In the genomic region with DNA sequence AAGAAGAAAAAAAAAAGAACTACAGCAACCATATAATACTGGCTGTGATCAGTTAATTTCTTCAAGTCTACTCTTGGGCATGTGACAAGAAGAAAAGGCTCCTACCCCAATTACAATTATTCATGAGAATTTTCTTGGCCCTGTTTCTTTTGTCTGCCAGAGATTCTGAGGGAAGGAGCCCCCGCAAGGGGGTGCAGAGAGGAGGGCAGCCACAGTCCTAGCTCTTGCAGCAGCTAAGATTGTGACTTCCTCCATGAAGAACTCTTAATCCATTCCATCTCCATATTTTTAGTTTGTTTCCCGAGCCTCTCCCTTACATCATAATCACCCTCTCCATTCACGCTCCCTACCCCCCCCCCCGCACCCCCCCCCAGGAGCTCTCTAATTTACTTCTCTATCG, we compare ENCODE assay signal across 11 mouse cellular contexts. TPM values are rescaled to one million over a fixed set of nuclear protein-coding genes. Genes with fewer than 3 reads are reported as not detected.
DNase-seq lines count a peak whose midpoint lies in the region; ATAC-seq and TF ChIP-seq lines count a peak whose summit lies in the region.
"Had no signal": no experiment of that assay in that cellular context is flagged by ENCODE, and none has a peak within 500 bp of the region (broad histone marks: within the 10 kb centered on the region; RNA-seq: fewer than 3 reads in every experiment).

No protein-coding gene starts in this region.

- peak; percentile 81 for ATAC-seq in forebrain, embryonic 14.5 days
- peak; percentile 59 for ATAC-seq in hindbrain, embryonic 16.5 days
- peak; percentile 63 for ATAC-seq in midbrain, embryonic 15.5 days (replicated peaks)

- H3K4me1 ChIP-seq in cerebellum, adult 2 months (ENCODE audit: control insufficient read depth, insufficient read depth, low read length), result no peaks in the 10 kb centered on the region
- H3K4me1 ChIP-seq in forebrain, embryonic 14.5 days (ENCODE audit: control insufficient read depth, insufficient read depth, low read length), result peaks cover 16% of the 10 kb centered on the region
- peaks cover 22% of the 10 kb centered on the region for H3K4me1 ChIP-seq in hindbrain, embryonic 16.5 days (ENCODE audit: control insufficient read depth, insufficient read depth, low read depth, low read length)
- peaks cover 32% of the 10 kb centered on the region for H3K4me1 ChIP-seq in midbrain, embryonic 15.5 days

- TF ChIP-seq CTCF in cerebellum, adult 2 months (IDR thresholded peaks at IDR 0.05; ENCODE audit: borderline replicate concordance, insufficient read depth, low read depth, low read length), result no peak

- no peaks in the 10 kb centered on the region for H3K9me3 ChIP-seq in forebrain, embryonic 14.5 days (replicated peaks; ENCODE audit: control insufficient read depth, low read length)
- H3K9me3 ChIP-seq in hindbrain, embryonic 16.5 days (ENCODE audit: control insufficient read depth, low read length), result no peaks in the 10 kb centered on the region
- H3K9me3 ChIP-seq in midbrain, embryonic 15.5 days, result no peaks in the 10 kb centered on the region

- H3K4me2 ChIP-seq in forebrain, embryonic 14.5 days (ENCODE audit: low read length), result peak overlapping the region; percentile 49
- peak overlapping the region; percentile 45 for H3K4me2 ChIP-seq in hindbrain, embryonic 16.5 days (ENCODE audit: low read length)
- H3K4me2 ChIP-seq in midbrain, embryonic 15.5 days, result peak overlapping the region; percentile 36

- H3K4me3 ChIP-seq in cerebellum, adult 2 months (replicated peaks; ENCODE audit: insufficient read depth, low read depth, low read length), result peak overlapping the region; percentile 40
- H3K4me3 ChIP-seq in forebrain, embryonic 14.5 days (ENCODE audit: low read depth, low read length), result no peak overlapping the region
- no peak overlapping the region for H3K4me3 ChIP-seq in hindbrain, embryonic 16.5 days (ENCODE audit: low read length)
- H3K4me3 ChIP-seq in midbrain, embryonic 15.5 days, result no peak overlapping the region
- H3K4me3 ChIP-seq: myocyte had no signal

- H3K36me3 ChIP-seq in forebrain, embryonic 14.5 days (ENCODE audit: control insufficient read depth, insufficient read depth, low read length), result no peaks in the 10 kb centered on the region; the same call in 1 of the 2 replicates
- H3K36me3 ChIP-seq in hindbrain, embryonic 16.5 days (ENCODE audit: control insufficient read depth, insufficient read depth, low read length), result peaks cover 3% of the 10 kb centered on the region; the same call in 1 of the 2 replicates
- no peaks in the 10 kb centered on the region for H3K36me3 ChIP-seq in midbrain, embryonic 15.5 days (replicated peaks)

- TF ChIP-seq POLR2A in cerebellum, adult 2 months (IDR thresholded peaks at IDR 0.05; ENCODE audit: borderline replicate concordance, insufficient read depth, low read length), result no peak

- WGBS in cerebellum, adult 2 months, result 10% methylated on average over 5 of the region's 5 CpGs
- 5% methylated on average over 4 of the region's 5 CpGs for WGBS in forebrain, embryonic 14.5 days
- 18% methylated on average over 5 of the region's 5 CpGs for WGBS in hindbrain, embryonic 16.5 days
- WGBS in midbrain, embryonic 15.5 days, result 7% methylated on average over 3 of the region's 5 CpGs

- H3K27ac ChIP-seq in cerebellum, adult 2 months (ENCODE audit: insufficient read depth, low read length), result no peak overlapping the region
- peak overlapping the region; percentile 83 for H3K27ac ChIP-seq in forebrain, embryonic 14.5 days (ENCODE audit: low read depth, low read length)
- H3K27ac ChIP-seq in hindbrain, embryonic 16.5 days (ENCODE audit: low read depth, low read length), result peak overlapping the region; percentile 74
- peak overlapping the region; percentile 87 for H3K27ac ChIP-seq in midbrain, embryonic 15.5 days

- peak overlapping the region; percentile 26; the same call in 1 of the 2 replicates for H3K9ac ChIP-seq in forebrain, embryonic 14.5 days (ENCODE audit: low read length)
- peak overlapping the region; percentile 27; the same call in 1 of the 2 replicates for H3K9ac ChIP-seq in hindbrain, embryonic 16.5 days (ENCODE audit: low read depth, low read length)
- no peak overlapping the region; the same call in 1 of the 2 replicates for H3K9ac ChIP-seq in midbrain, embryonic 15.5 days

- no peak for DNase-seq in cerebellum, adult 2 months
- no peak for DNase-seq in cerebellum, postnatal 4 days (ENCODE audit: low spot score in 2 of 2)
- peak; percentile 84 for DNase-seq in forebrain, embryonic 14.5 days (ENCODE audit: low spot score)
- no peak for DNase-seq in ovary, adult 18-20 months (ENCODE audit: low spot score)
- no peak for DNase-seq in ovary, postnatal 36 days (ENCODE audit: low spot score)
- DNase-seq in kidney, adult 9 months, result no peak
- DNase-seq: heart, postnatal 36 days; thymus, adult 2 months had no signal

- H3K27me3 ChIP-seq in cerebellum, adult 2 months (ENCODE audit: control insufficient read depth, insufficient read depth, low read length), result no peaks in the 10 kb centered on the region
- H3K27me3 ChIP-seq in forebrain, embryonic 14.5 days (replicated peaks; ENCODE audit: control insufficient read depth, insufficient read depth, low read length), result no peaks in the 10 kb centered on the region
- no peaks in the 10 kb centered on the region for H3K27me3 ChIP-seq in hindbrain, embryonic 16.5 days (replicated peaks; ENCODE audit: control insufficient read depth, insufficient read depth, low read length)
- no peaks in the 10 kb centered on the region for H3K27me3 ChIP-seq in midbrain, embryonic 15.5 days (replicated peaks)

RNA-seq across cellular contexts. Expression of a gene that starts 39.4 kb away (rescaled TPM):
- polyA plus RNA-seq in cerebellum, adult 2 months (2012; rRNA removed), result 8.2 and 8.3 TPM in 2 replicates
- polyA plus RNA-seq in forebrain, embryonic 14.5 days (2014; fragmentation: Nextera tagmentation; extraction: Ambion mirVana), result 14.4 and 15.0 TPM in 2 replicates
- 8.3 and 8.4 TPM in 2 replicates for polyA plus RNA-seq in hindbrain, embryonic 16.5 days (2015; fragmentation: Nextera tagmentation; extraction: Ambion mirVana)
- polyA plus RNA-seq in midbrain, embryonic 15.5 days (2015; fragmentation: Nextera tagmentation; extraction: Ambion mirVana), result 17.8 and 18.2 TPM in 2 replicates
- polyA plus RNA-seq: myocyte had no signal
